Mouse (Mus musculus) lung, adult 2 months (tissue): ENCODE measurements around the gene Atat1.

Experiments
- CTCF ChIP-seq: fragments of 200-500 bp; IDR thresholded peaks from 2 replicates; pipeline ENCODE4 v1.5.1; 2011; ENCODE audit warnings: mild to moderate bottlenecking, low read length, control low read depth; ENCODE audit not compliant: insufficient read depth
- POLR2A ChIP-seq: fragments of 200-500 bp; IDR thresholded peaks from 2 replicates; pipeline ENCODE4 v1.6.1; 2011; ENCODE audit warnings: low read depth, mild to moderate bottlenecking, control low read depth, low read length, borderline replicate concordance; ENCODE audit errors: extremely low read depth

- TF ChIP-seq POLR2A (no peak), CTCF (no peak)
Measured at GRCm38 (mm10) chr17:35896781-35897643, 12.9 kb downstream of the Atat1 start, which contains the start of gene 2310061I04Rik.
